Mouse (Mus musculus) lung, postnatal 0 days (tissue): ENCODE results near the gene A230050P20Rik.

ENCODE experiments used
- CTCF ChIP-seq: IDR thresholded peaks from 2 replicates; pipeline ENCODE4 v1.5.1; 2016; ENCODE audit warnings: antibody characterized with exemption, mild to moderate bottlenecking
- EP300 ChIP-seq: IDR thresholded peaks from 2 replicates; pipeline ENCODE4 v1.6.1; 2016; ENCODE audit warnings: antibody characterized with exemption, mild to moderate bottlenecking, control low read depth

DNA sequence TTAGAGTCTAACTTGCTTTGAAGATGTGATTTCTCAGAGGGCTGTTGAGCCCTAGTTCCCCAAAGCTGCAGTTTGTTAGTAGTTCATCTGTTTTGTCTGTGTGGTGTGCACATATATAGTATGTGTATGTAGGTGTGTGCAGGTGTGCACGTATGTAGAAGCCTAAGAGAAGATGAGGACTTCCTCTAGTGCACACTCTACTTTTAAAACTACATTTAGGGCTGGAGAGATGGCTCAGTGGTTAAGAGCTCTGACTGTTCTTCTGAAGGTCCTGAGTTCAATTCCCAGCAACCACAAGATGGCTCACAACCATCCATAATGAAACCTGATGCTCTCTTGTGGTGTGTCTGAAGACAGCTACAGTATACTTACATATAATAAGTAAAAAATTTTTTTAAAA lies 33.6 kb upstream of the A230050P20Rik start:
- TF ChIP-seq CTCF (no peak), EP300 (no peak)
